24 mouse cellular contexts compared by ENCODE assay signal in genomic region chr8:83742968-83743367, GRCm38 (mm10). TPM values are rescaled to one million over a fixed set of nuclear protein-coding genes. Genes with fewer than 3 reads are reported as not detected.
DNase-seq lines count a peak whose midpoint lies in the region; ATAC-seq and TF ChIP-seq lines count a peak whose summit lies in the region.
"Had no signal": no experiment of that assay in that cellular context is flagged by ENCODE, and none has a peak within 500 bp of the region (broad histone marks: within the 10 kb centered on the region; RNA-seq: fewer than 3 reads in every experiment).

No protein-coding gene starts in this region.

- peak; percentile 52 for ATAC-seq in liver, embryonic 13.5 days (ENCODE audit: low read depth)
- no peak for ATAC-seq in activated CD4-positive, CD25-positive, alpha-beta regulatory T cell, adult 4 months
- ATAC-seq: forebrain, postnatal 0 days; Patski had no signal

- DNase-seq in liver, embryonic 13.5 days: no peak
- no peak for DNase-seq in liver
- DNase-seq in MEL (ENCODE audit: low read depth, low spot score): peak; percentile 41
- DNase-seq in c-Kit-positive CD71-positive TER-119-positive erythroid progenitor cells, embryonic 14.5 days (ENCODE audit: low spot score): peak; percentile 53
- no peak for DNase-seq in layer of hippocampus, adult 2 months (ENCODE audit: low spot score in 2 of 2)
- DNase-seq: adrenal gland, postnatal 14 days; cerebellum, adult 2 months; cerebellum, postnatal 25 days; forebrain, postnatal 0 days; gastrocnemius, postnatal 14 days; kidney, adult 11 months; kidney, postnatal 14 days; midbrain, embryonic 14.5 days; right cerebral cortex, adult 18-20 months had no signal

- TF ChIP-seq CTCF in MEL (IDR thresholded peaks at IDR 0.05 in 2 of 3, conservative IDR thresholded peaks at IDR 0.05 in 1 of 3; ENCODE audit: control insufficient read depth in 1 of 3, insufficient read depth in 1 of 3, low read depth in 2 of 3, low read length in 3 of 3, poor library complexity in 1 of 3, severe bottlenecking in 1 of 3): no peak
- no peak for TF ChIP-seq CTCF in layer of hippocampus, adult 2 months (conservative IDR thresholded peaks at IDR 0.05)

- 38% methylated on average over 6 of the region's 6 CpGs for WGBS in liver, embryonic 13.5 days (ENCODE audit: insufficient replicate concordance)

- H3K4me1 ChIP-seq in liver, embryonic 13.5 days (replicated peaks): peaks cover 59% of the 10 kb centered on the region
- peaks cover 17 to 38% of the 10 kb centered on the region in 2 experiments for H3K4me1 ChIP-seq in MEL (ENCODE audit: control insufficient read depth in 1 of 2, insufficient read depth in 2 of 2, low read length in 2 of 2)

- peaks cover 23% of the 10 kb centered on the region for H3K27me3 ChIP-seq in liver, embryonic 13.5 days
- H3K27me3 ChIP-seq in MEL (ENCODE audit: control insufficient read depth in 1 of 2, insufficient read depth in 2 of 2, low read length in 2 of 2): no peaks in the 10 kb centered on the region
- H3K27me3 ChIP-seq: embryonic facial prominence, embryonic 15.5 days; Patski had no signal

- no peak overlapping the region for H3K4me3 ChIP-seq in liver, embryonic 13.5 days (replicated peaks)
- H3K4me3 ChIP-seq in MEL (ENCODE audit: control insufficient read depth in 1 of 2, insufficient read depth in 1 of 2, low read depth in 2 of 2, low read length in 2 of 2): no peak overlapping the region
- H3K4me3 ChIP-seq in layer of hippocampus, adult 2 months: no peak overlapping the region
- H3K4me3 ChIP-seq: embryonic facial prominence, embryonic 10.5 days; embryonic facial prominence, embryonic 15.5 days; forebrain, embryonic 12.5 days; hindbrain, embryonic 10.5 days; hindbrain, embryonic 15.5 days; limb, embryonic 12.5 days; liver, embryonic 15.5 days; neural tube, embryonic 15.5 days had no signal

- no peak overlapping the region for H3K4me2 ChIP-seq in liver, embryonic 13.5 days
- H3K4me2 ChIP-seq: embryonic facial prominence, embryonic 15.5 days; forebrain, embryonic 12.5 days; hindbrain, embryonic 15.5 days; limb, embryonic 12.5 days; neural tube, embryonic 15.5 days had no signal

- H3K79me2 ChIP-seq in MEL (ENCODE audit: control insufficient read depth, insufficient read depth, low read length, poor library complexity): peaks cover 3% of the 10 kb centered on the region; the same call in 1 of the 2 replicates

- no peak overlapping the region for H3K9ac ChIP-seq in liver, embryonic 13.5 days
- H3K9ac ChIP-seq in MEL (ENCODE audit: control insufficient read depth, low read depth, low read length, poor library complexity, severe bottlenecking): no peak overlapping the region
- H3K9ac ChIP-seq: embryonic facial prominence, embryonic 15.5 days; forebrain, embryonic 12.5 days; forebrain, postnatal 0 days; hindbrain, embryonic 15.5 days; limb, embryonic 12.5 days; liver, embryonic 15.5 days; neural tube, embryonic 15.5 days had no signal

- TF ChIP-seq POLR2A in MEL (IDR thresholded peaks at IDR 0.05; ENCODE audit: control insufficient read depth in 1 of 2, insufficient read depth in 1 of 2, low read depth in 1 of 2, low read length in 2 of 2, poor library complexity in 1 of 2): no peak

- no peak for TF ChIP-seq EP300 in MEL (IDR thresholded peaks at IDR 0.05; ENCODE audit: low read depth in 1 of 2, low read length in 2 of 2)

- H3K36me3 ChIP-seq in liver, embryonic 13.5 days: no peaks in the 10 kb centered on the region
- peaks cover 0 to 22% of the 10 kb centered on the region in 2 experiments; a peak in 2 of 4 replicates for H3K36me3 ChIP-seq in MEL (ENCODE audit: control insufficient read depth in 1 of 2, insufficient read depth in 2 of 2, low read length in 2 of 2)
- H3K36me3 ChIP-seq: embryonic facial prominence, embryonic 10.5 days; embryonic facial prominence, embryonic 15.5 days; forebrain, embryonic 12.5 days; hindbrain, embryonic 10.5 days; hindbrain, embryonic 15.5 days; limb, embryonic 12.5 days; liver, embryonic 15.5 days; neural tube, embryonic 15.5 days had no signal

- H3K27ac ChIP-seq in liver, embryonic 13.5 days: no peak overlapping the region
- no peak overlapping the region for H3K27ac ChIP-seq in MEL (ENCODE audit: control insufficient read depth, low read depth, low read length)
- H3K27ac ChIP-seq in layer of hippocampus, adult 2 months: no peak overlapping the region
- H3K27ac ChIP-seq: embryonic facial prominence, embryonic 10.5 days; embryonic facial prominence, embryonic 15.5 days; forebrain, embryonic 12.5 days; hindbrain, embryonic 10.5 days; hindbrain, embryonic 15.5 days; limb, embryonic 12.5 days; neural tube, embryonic 15.5 days had no signal

- no peaks in the 10 kb centered on the region for H3K9me3 ChIP-seq in liver, embryonic 13.5 days (replicated peaks)
- no peaks in the 10 kb centered on the region for H3K9me3 ChIP-seq in MEL (replicated peaks; ENCODE audit: insufficient read depth, low read length)
- H3K9me3 ChIP-seq: embryonic facial prominence, embryonic 10.5 days; embryonic facial prominence, embryonic 15.5 days; forebrain, embryonic 12.5 days; hindbrain, embryonic 10.5 days; hindbrain, embryonic 15.5 days; limb, embryonic 12.5 days; liver, embryonic 15.5 days; neural tube, embryonic 15.5 days had no signal

- no peak for TF ChIP-seq RAD21 in MEL (IDR thresholded peaks at IDR 0.05; ENCODE audit: low read depth, low read length)

TF ChIP-seq in MEL, 35 proteins besides CTCF, POLR2A, EP300 and RAD21:
- TF ChIP-seq UBTF (IDR thresholded peaks at IDR 0.05; ENCODE audit: borderline replicate concordance, insufficient read depth, low read depth, low read length) (no peak), HCFC1 (IDR thresholded peaks at IDR 0.05; ENCODE audit: low read depth, low read length) (no peak), KAT2A (conservative IDR thresholded peaks at IDR 0.05; ENCODE audit: low read depth, low read length) (no peak), MYC (IDR thresholded peaks at IDR 0.05; ENCODE audit: low read depth, low read length) (0 out of 2 replicates have a peak, but pooled peaks have one; percentile 15), GATA1 (IDR thresholded peaks at IDR 0.05; ENCODE audit: low read depth, low read length) (peak; percentile 33; the same call in 1 of the 2 replicates)

RNA-seq across cellular contexts. Expression of gene Adgre5, which starts 1.8 kb away (rescaled TPM):
- 8.9 and 11.1 TPM in 2 replicates for polyA plus RNA-seq in liver, embryonic 13.5 days (2015; fragmentation: Nextera tagmentation; extraction: Ambion mirVana)
- total RNA-seq in MEL (2012; rRNA removed): 16.1 and 18.5 TPM in 2 replicates
- polyA plus RNA-seq in MEL (2012; ENCODE audit: insufficient read depth in 1 of 2, insufficient read length in 2 of 2, low read depth in 1 of 2, low replicate concordance in 2 of 2, missing spikeins in 1 of 2): 10 to 100 TPM in 1 of 2 experiments, not detected in 1; 21.4 TPM
- 10 to 100 TPM in 1 of 2 experiments, 1 to 10 TPM in 1; 8.1 to 12.4 TPM for total RNA-seq in layer of hippocampus, adult 2 months (2021)
- polyA plus RNA-seq in activated CD4-positive, CD25-positive, alpha-beta regulatory T cell, adult 4 months (2017; shearing (Covaris generic)): 100 to 1,000 TPM; 167 to 170 TPM

RNA-seq across cellular contexts. Expression of gene Ddx39, which starts 28.0 kb away (rescaled TPM):
- 291 and 294 TPM in 2 replicates for polyA plus RNA-seq in liver, embryonic 13.5 days (2015; fragmentation: Nextera tagmentation; extraction: Ambion mirVana)
- total RNA-seq in MEL (2012; rRNA removed): 279 and 361 TPM in 2 replicates
- 100 to 1,000 TPM; 272 to 304 TPM for polyA plus RNA-seq in MEL (2012; ENCODE audit: insufficient read depth in 1 of 2, insufficient read length in 2 of 2, low read depth in 1 of 2, low replicate concordance in 2 of 2, missing spikeins in 1 of 2)
- 10 to 100 TPM; 17.9 to 20.4 TPM for total RNA-seq in layer of hippocampus, adult 2 months (2021)
- 100 to 1,000 TPM; 164 to 195 TPM for polyA plus RNA-seq in activated CD4-positive, CD25-positive, alpha-beta regulatory T cell, adult 4 months (2017; shearing (Covaris generic))

RNA-seq across cellular contexts. Expression of gene Pkn1, which starts 44.0 kb away (rescaled TPM):
- 11.5 and 11.8 TPM in 2 replicates for polyA plus RNA-seq in liver, embryonic 13.5 days (2015; fragmentation: Nextera tagmentation; extraction: Ambion mirVana)
- total RNA-seq in MEL (2012; rRNA removed): 33.5 and 37.8 TPM in 2 replicates
- polyA plus RNA-seq in MEL (2012; ENCODE audit: insufficient read depth in 1 of 2, insufficient read length in 2 of 2, low read depth in 1 of 2, low replicate concordance in 2 of 2, missing spikeins in 1 of 2): 10 to 100 TPM; 41.2 to 73.2 TPM
- 10 to 100 TPM; 47.9 to 56.8 TPM for total RNA-seq in layer of hippocampus, adult 2 months (2021)
- 10 to 100 TPM; 13.7 to 26.9 TPM for polyA plus RNA-seq in activated CD4-positive, CD25-positive, alpha-beta regulatory T cell, adult 4 months (2017; shearing (Covaris generic))

Comparison
In these comparisons a context has a peak if more than half of its experiments do, and no peak if none do; other contexts are left out.
1. DNase-seq: peak in MEL (single experiment) and c-Kit-positive CD71-positive TER-119-positive erythroid progenitor cells, embryonic 14.5 days (single experiment); none in liver, embryonic 13.5 days (single experiment), liver (single experiment) and layer of hippocampus, adult 2 months (0 of 2).